Mouse (Mus musculus) megakaryocyte, embryonic 14.5 days (primary cell): ENCODE measurements at regions not wholly inside any gene's neighbourhood (a gene's known extent, or its start where the extent isn't known, plus 50 kb on each side); places are given as distances from the start of the nearest gene placed in this dataset.
A peak's percentile ranks its signal among the peaks of the same experiment; 100 is the strongest.

Experiments
- H3K27me3 ChIP-seq: replicated peaks from 2 replicates; pipeline ENCODE3; 2012; ENCODE audit warnings: inconsistent platforms
- H3K36me3 ChIP-seq: replicated peaks from 2 replicates; pipeline ENCODE3; 2012; ENCODE audit warnings: low read length, inconsistent platforms, mixed read lengths
- H3K4me1 ChIP-seq: 2 replicates; pipeline ENCODE4 v1.6.1; 2012; ENCODE audit warnings: inconsistent platforms
- H3K4me3 ChIP-seq: replicated peaks from 2 replicates; pipeline ENCODE3; 2012; ENCODE audit warnings: moderate library complexity, mild to moderate bottlenecking, inconsistent platforms
- H3K9me3 ChIP-seq: 2 replicates; pipeline ENCODE4 v1.6.1; 2012; ENCODE audit warnings: inconsistent platforms
- FLI1 ChIP-seq: IDR thresholded peaks from 2 replicates; pipeline ENCODE4 v1.6.1; 2012; ENCODE audit warnings: low read length, inconsistent platforms, mixed read lengths
- GATA1 ChIP-seq: IDR thresholded peaks from 3 replicates; pipeline ENCODE4 v1.6.1; 2012; ENCODE audit warnings: mixed read lengths, low read length, inconsistent platforms, borderline replicate concordance

DNA sequence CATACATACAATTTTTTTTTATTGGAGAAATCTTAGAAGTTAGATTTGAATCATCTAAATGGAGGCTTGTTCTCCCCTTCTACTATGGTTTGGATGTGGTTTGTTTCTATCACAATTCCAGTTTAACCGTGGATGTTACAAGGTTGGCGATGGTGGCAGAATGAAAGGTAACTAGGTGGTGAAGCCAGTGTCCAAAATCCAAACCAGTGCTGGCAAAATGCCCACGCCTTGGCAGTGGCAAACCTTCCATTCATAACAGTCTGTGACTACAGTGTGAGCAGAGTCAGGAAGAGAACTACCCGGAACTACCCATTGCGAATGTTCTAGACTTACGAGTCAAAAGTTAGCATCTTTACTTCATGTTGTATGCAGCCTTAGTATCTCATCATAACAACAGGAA, 163.6 kb upstream of the Ccdc122 start:
- Histone ChIP-seq H3K9me3 (peaks cover 8% of the 10 kb centered on the region), H3K4me1 (peaks cover 47% of the 10 kb centered on the region), H3K4me3 (no peak overlapping the region), H3K36me3 (peaks cover 6% of the 10 kb centered on the region), H3K27me3 (peaks cover 7% of the 10 kb centered on the region)
- TF ChIP-seq FLI1 (no peak), GATA1 (no peak)

DNA sequence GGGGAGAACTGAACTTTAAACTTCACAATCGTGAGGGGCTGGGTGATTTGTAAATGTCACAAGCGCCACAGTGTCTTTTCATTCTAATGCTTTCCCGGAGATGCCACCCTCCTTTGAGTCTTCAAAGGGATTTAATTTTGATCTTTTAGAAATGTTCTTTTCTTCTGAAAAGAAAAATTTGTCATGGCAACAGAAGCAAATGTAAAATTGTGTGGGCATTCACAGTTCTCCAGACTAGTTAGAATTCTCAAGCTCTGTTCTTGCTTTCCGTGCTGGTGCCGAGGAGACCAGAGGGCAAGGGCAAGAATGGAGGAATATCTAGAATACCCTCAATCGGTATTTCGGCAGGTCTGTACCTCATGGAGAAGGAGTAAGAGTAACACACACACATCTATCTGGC, 164.1 kb upstream of the Ccdc122 start:
- TF ChIP-seq GATA1: no peak
- peaks cover 7% of the 10 kb centered on the region for H3K27me3 ChIP-seq
- peaks cover 6% of the 10 kb centered on the region for H3K36me3 ChIP-seq
- no peak overlapping the region for H3K4me3 ChIP-seq
- H3K9me3 ChIP-seq: peaks cover 8% of the 10 kb centered on the region
- peaks cover 50% of the 10 kb centered on the region for H3K4me1 ChIP-seq

DNA sequence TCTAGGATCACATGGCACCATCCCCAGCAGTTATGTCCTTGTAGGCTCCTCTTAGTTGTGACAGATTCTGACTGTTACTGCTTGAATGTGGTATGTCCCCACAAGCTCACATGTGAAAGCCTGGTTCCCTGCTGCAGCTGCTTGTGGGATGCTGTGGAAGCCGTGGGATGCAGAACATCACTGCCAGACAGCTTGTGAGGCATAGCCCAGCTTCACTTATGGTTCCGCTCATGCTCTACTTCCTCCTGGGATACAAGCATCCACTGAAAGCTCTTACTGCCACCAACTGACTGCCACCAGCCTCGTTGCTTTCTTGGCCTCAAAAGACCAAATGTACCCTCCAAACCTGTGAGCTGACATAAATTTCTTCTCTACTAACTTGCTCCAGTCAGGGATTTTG, 167.7 kb upstream of the Ccdc122 start:
- Histone ChIP-seq H3K9me3 (peaks cover 8% of the 10 kb centered on the region), H3K27me3 (peaks cover 23% of the 10 kb centered on the region), H3K36me3 (peaks cover 6% of the 10 kb centered on the region), H3K4me1 (peaks cover 33% of the 10 kb centered on the region), H3K4me3 (no peak overlapping the region)
- TF ChIP-seq FLI1 (no peak), GATA1 (no peak)

DNA sequence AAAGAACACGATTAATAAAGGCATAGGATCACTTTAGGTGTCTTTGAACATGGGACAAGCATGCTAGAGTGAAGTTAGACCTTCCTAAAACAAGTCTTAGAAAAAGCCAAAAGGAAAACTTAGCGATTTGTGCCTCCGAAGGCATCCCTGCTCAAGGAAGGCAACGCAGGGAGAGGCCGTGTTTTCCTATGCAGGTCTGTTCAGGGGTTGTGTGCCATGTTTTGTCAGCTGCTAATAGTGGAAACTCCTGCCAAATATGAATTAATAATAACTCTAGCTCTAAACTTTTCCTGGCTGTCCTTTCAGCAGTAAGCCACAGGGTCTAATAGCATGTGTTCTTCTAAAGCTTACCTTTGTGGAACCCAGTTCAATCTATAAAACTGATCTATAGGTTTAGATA, 168.4 kb upstream of the Ccdc122 start:
- Histone ChIP-seq H3K4me1 (peaks cover 36% of the 10 kb centered on the region), H3K4me3 (no peak overlapping the region), H3K36me3 (peaks cover 6% of the 10 kb centered on the region), H3K9me3 (peaks cover 8% of the 10 kb centered on the region), H3K27me3 (peaks cover 28% of the 10 kb centered on the region)
- TF ChIP-seq GATA1 (no peak), FLI1 (no peak)

DNA sequence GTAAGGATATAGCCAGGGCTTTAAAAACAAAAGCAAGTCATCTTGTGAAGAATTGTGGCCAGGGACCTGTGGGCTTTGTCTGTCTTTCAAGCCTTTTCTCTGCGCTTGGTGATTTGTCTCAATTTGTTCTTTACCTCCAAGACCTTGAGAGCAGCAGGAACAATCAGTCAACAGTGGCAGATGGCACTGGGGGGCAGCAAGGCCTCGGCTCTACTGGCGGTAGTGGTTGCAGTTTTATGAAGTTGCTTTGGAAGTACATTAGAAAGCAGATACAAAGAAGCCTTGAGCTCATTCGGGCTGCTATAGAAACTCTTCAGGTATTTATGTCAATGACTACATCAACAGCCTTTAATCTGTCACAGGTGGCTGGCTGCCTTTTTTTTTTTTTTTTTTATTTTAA, 171.9 kb upstream of the Ccdc122 start:
- TF ChIP-seq FLI1 (no peak), GATA1 (no peak)
- peaks cover 40% of the 10 kb centered on the region for H3K4me1 ChIP-seq
- H3K9me3 ChIP-seq: peaks cover 16% of the 10 kb centered on the region
- peaks cover 6% of the 10 kb centered on the region for H3K36me3 ChIP-seq
- H3K27me3 ChIP-seq: peaks cover 36% of the 10 kb centered on the region
- no peak overlapping the region for H3K4me3 ChIP-seq

DNA sequence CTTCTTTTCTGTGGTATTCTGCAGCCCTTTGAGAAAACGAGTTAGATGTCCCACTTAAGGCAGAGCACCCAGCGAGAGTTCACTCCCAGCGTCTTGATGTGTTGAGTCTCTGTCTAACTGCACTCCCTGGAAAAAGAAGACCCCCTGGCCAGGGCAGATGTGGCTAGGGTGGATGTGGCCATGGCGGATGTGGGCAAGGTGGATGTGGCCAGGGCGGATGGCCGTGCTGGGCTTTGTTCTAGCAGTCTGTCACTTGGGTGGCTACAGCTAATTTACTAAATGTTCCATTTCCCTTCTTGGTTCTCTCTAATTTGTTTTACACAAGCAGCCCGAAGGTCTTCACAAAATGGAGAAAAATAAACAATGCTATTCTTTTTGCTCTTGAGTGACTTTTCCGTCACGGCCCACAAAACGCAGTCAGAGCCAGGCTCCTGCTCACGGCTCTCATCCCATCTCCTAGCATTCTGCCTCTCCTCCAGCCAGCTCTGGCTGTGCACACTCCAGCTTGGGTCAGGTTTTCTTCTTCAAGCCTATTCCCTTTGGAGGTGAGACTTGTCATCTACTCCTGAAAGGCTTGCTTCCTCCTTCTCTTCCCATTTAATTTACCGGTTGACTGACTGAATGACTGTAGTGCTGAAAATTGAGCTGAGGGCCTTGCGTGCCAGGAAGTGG, 173.4 kb upstream of the Ccdc122 start:
- no peak overlapping the region for H3K4me3 ChIP-seq
- no peak for TF ChIP-seq FLI1
- TF ChIP-seq GATA1: no peak
- H3K9me3 ChIP-seq: peaks cover 7% of the 10 kb centered on the region
- no peaks in the 10 kb centered on the region for H3K36me3 ChIP-seq
- peaks cover 36% of the 10 kb centered on the region for H3K4me1 ChIP-seq
- peaks cover 35% of the 10 kb centered on the region for H3K27me3 ChIP-seq

DNA sequence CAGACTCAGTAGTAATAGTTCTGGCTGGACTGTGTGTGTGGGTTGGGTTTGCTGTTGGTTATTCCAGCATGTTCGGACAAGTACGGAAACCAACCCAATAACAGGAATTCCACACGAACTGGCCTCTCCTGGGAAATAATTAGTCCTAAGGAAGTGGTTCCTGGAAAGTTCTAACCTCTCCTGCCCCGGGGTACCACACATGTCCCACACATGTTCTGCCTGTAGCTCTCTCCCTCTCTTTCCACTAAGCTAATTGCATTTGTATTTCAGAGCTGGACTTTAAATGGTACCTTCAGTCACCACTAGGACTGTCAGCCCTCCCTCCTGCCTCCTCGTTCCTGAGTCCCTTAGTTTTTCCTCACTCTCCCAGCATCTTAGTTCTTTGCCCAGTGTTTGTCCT, 178.2 kb upstream of the Ccdc122 start:
- H3K36me3 ChIP-seq: no peaks in the 10 kb centered on the region
- peaks cover 43% of the 10 kb centered on the region for H3K4me1 ChIP-seq
- H3K9me3 ChIP-seq: peaks cover 7% of the 10 kb centered on the region
- H3K27me3 ChIP-seq: peaks cover 21% of the 10 kb centered on the region
- H3K4me3 ChIP-seq: no peak overlapping the region
- TF ChIP-seq FLI1 (no peak), GATA1 (no peak)

DNA sequence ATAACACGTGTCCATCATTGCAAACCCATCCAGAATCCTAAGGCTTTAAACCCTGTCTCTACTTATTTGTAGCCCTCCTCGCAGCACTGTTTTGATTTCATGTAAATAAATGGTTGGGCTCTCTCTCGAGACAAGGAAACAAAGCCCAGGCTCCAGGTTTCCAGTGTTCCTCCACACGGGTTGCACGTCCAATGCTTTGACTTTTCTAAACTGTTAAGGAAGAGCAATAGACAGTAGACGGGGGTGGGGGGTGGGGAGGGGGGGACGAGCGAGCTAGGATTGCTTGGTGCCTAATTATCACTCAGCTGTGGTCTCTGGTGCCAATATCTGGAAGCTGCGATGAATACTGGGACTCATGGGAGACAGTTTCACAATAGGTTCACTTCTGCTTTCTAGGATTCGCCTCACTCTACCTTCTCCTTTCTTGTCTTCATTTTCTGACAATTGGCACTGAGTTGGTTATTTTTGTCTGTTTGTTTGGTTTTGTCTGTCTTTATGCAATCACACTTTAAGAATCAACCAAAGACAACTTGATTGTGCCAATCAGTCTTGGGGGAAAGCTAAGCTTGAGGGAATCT, 179.3 kb upstream of the Ccdc122 start:
- Histone ChIP-seq H3K36me3 (no peaks in the 10 kb centered on the region), H3K9me3 (peaks cover 7% of the 10 kb centered on the region), H3K4me1 (peaks cover 43% of the 10 kb centered on the region), H3K27me3 (peaks cover 17% of the 10 kb centered on the region), H3K4me3 (no peak overlapping the region)
- no peak for TF ChIP-seq FLI1

DNA sequence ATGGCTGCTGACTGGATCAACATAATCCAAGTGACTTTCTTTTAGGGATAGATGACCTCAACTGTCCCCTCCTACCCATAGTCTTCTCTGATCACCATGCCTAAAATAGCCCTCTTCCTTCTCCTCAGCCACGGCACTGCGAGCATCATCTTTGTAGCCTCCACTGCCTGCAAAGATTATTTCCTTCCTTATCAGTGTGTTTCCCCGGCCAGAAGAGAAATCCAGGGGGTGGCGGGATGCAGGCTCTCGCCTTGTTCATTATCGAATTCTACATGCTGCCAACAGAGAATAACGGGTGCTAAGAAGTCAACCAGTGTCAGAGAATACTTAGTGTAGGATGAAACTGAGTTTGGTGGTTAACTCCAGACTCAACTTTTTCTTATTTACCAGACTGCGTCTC, 180.0 kb upstream of the Ccdc122 start:
- Histone ChIP-seq H3K27me3 (peaks cover 14% of the 10 kb centered on the region), H3K4me3 (peak overlapping the region; percentile 60), H3K9me3 (peaks cover 7% of the 10 kb centered on the region), H3K4me1 (peaks cover 48% of the 10 kb centered on the region), H3K36me3 (no peaks in the 10 kb centered on the region)
- no peak for TF ChIP-seq GATA1
- TF ChIP-seq FLI1: no peak

DNA sequence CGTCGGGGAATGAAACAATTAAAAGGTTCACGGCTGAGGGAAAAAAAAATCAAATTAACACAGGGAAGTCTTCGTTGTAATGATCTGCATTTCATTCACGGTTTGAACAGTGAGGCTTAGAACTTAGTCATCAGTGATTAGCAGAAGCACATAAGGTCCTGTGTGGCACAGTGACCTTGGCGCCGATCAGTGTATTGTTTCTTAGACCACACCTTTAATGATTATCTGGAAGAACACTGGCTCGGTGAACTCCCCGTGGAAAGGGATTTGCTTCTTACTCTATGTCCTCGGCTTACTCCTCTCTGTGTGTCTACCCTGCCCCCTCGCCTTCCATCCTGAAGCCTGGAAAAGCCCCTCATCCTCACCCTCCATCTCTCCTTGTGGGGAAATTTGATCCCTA, 181.6 kb upstream of the Ccdc122 start:
- Histone ChIP-seq H3K4me1 (peaks cover 62% of the 10 kb centered on the region), H3K4me3 (no peak overlapping the region), H3K9me3 (no peaks in the 10 kb centered on the region), H3K36me3 (no peaks in the 10 kb centered on the region), H3K27me3 (peaks cover 11% of the 10 kb centered on the region)
- no peak for TF ChIP-seq FLI1
- TF ChIP-seq GATA1: no peak
